Mouse (Mus musculus) frontal cortex, adult (tissue): ENCODE data around the gene Zscan4d.
"Not testable (repeated sequence)": the region's sequence is repeated elsewhere in the genome, so short reads cannot be mapped to it uniquely, and the experiment has no call there.

Experiments
- ATAC-seq: cut with Nextera tagmentation; 2 replicates; pipeline ENCODE4 v1.9.2; 2017; ENCODE audit warnings: mild to moderate bottlenecking, moderate library complexity, mixed read lengths; ENCODE audit not compliant: low TSS enrichment

The Zscan4d gene

DNA sequence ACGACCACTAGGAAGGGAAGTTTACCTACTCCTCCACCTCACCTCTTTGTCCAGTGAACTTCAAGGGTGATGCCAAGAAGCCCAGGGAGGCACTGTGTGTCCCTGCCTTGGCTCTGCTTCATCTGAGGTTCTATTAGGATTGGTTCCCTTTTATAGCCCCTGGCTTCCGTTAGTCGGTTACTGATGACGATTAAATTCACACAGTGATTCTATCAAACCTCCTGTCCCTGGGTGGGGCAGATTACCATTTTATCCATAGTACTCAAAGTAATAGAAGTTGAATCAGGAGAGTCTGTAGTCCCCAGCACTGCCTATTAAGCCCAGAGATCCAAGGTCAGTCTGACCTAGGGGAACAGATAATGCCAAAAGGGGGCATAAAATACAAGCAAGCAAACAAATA lies at the start of gene Zscan4d:
Gene Zscan4d (minus strand): TSS at position 101 of the 400 bp plus-strand sequence.
- not testable (repeated sequence) for ATAC-seq

DNA sequence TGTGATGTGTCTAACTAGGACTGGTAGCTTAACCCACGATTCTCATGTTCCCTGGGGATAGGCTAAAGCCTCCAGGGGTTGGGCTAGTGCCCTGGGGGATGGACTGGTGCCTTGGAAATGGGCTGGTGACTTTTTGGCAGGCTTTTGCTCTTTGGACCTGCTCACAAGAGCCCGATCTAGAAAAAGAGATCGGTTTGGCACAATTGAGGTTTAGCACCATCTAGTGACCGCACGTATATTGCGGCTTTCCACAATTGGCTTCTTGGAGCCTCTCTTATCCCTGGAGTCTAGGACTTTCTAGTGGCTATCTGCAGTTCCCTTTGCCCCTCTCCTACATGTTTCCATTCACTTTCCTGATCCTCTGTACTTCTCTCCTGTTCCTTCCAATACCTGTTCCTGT lies 7.9 kb downstream of the Zscan4d start:
- not testable (repeated sequence) for ATAC-seq
